Mouse (Mus musculus) liver, adult (tissue): Measurements from ENCODE around the gene Pcbp4.
A peak's percentile ranks its signal among the peaks of the same experiment; 100 is the strongest.

Experiments
- GATA4 ChIP-seq: IDR thresholded peaks from 2 replicates; pipeline ENCODE4 v1.6.1; 2014; ENCODE audit warnings: mild to moderate bottlenecking, low read length; ENCODE audit not compliant: insufficient replicate concordance

Pcbp4 gene

GRCm38 (mm10) chr9:106467746-106468145 lies 14.7 kb downstream of the Pcbp4 start:
- TF ChIP-seq GATA4: no peak

GRCm38 (mm10) chr9:106469317-106469716 lies 16.2 kb downstream of the Pcbp4 start:
- no peak for TF ChIP-seq GATA4

- TF ChIP-seq GATA4: no peak
These were observed 16.7 kb downstream of the Pcbp4 start for GRCm38 (mm10) chr9:106469776-106470175.

GRCm38 (mm10) chr9:106470991-106471750 lies 18.1 kb downstream of the Pcbp4 start:
- TF ChIP-seq GATA4: no peak

GRCm38 (mm10) chr9:106471892-106472291 lies 18.8 kb downstream of the Pcbp4 start:
- no peak for TF ChIP-seq GATA4

GRCm38 (mm10) chr9:106472321-106472720 lies 19.2 kb downstream of the Pcbp4 start:
- TF ChIP-seq GATA4: no peak

GRCm38 (mm10) chr9:106473081-106473752 lies 20.1 kb downstream of the Pcbp4 start:
- no peak for TF ChIP-seq GATA4

GRCm38 (mm10) chr9:106473753-106474105 lies 20.6 kb downstream of the Pcbp4 start:
- no peak for TF ChIP-seq GATA4

- TF ChIP-seq GATA4: peak; percentile 17; the same call in 1 of the 2 replicates
These were observed 21.4 kb downstream of the Pcbp4 start for GRCm38 (mm10) chr9:106474456-106474855.

GRCm38 (mm10) chr9:106475046-106475445 lies 22.0 kb downstream of the Pcbp4 start:
- no peak for TF ChIP-seq GATA4

GRCm38 (mm10) chr9:106475663-106476001 lies 22.5 kb downstream of the Pcbp4 start, which contains the start of gene Rrp9:
Gene Rrp9 (plus strand): TSS chr9:106475963.
- TF ChIP-seq GATA4: no peak

GRCm38 (mm10) chr9:106476002-106476923 lies 23.2 kb downstream of the Pcbp4 start:
- no peak for TF ChIP-seq GATA4

- no peak for TF ChIP-seq GATA4
These were observed 23.9 kb downstream of the Pcbp4 start, which contains the start of gene Parp3 for GRCm38 (mm10) chr9:106476924-106477484. Gene Parp3 (minus strand): TSS chr9:106476949.

GRCm38 (mm10) chr9:106477649-106478048 lies 24.6 kb downstream of the Pcbp4 start:
- no peak for TF ChIP-seq GATA4

GRCm38 (mm10) chr9:106478101-106478500 lies 25.0 kb downstream of the Pcbp4 start:
- no peak for TF ChIP-seq GATA4
